Mouse (Mus musculus): Measurements from ENCODE around the gene Zbtb1. TPM values are rescaled to one million over a fixed set of nuclear protein-coding genes. Genes with fewer than 3 reads are reported as not detected.

The Zbtb1 gene
- polyA plus RNA-seq, 1 experiment: 15.2 TPM

- peak overlapping the region; percentile 81 for H3K27ac ChIP-seq (ENCODE audit: insufficient read depth, low read length)
These were observed 33.2 kb downstream of the Zbtb1 start for GRCm38 (mm10) chr12:76402991-76403885.

GRCm38 (mm10) chr12:76403886-76404537 is 33.9 kb downstream of the Zbtb1 start, which contains the start of gene Hspa2:
Hspa2 (plus strand) TSS chr12:76404176.
- peak within 1 kb of the TSS; percentile 81 for H3K27ac ChIP-seq (ENCODE audit: insufficient read depth, low read length)
- H3K4me3 ChIP-seq (ENCODE audit: insufficient read depth, low read length): peak within 1 kb of the TSS; percentile 52
- TF ChIP-seq POLR2A (IDR thresholded peaks at IDR 0.05; ENCODE audit: low read depth, low read length): peak; percentile 100
- TF ChIP-seq CTCF (IDR thresholded peaks at IDR 0.05; ENCODE audit: borderline replicate concordance, insufficient read depth, low read length): no peak
- peaks cover 2% of the 10 kb centered on the region; the same call in 1 of the 2 replicates for H3K4me1 ChIP-seq (ENCODE audit: control insufficient read depth, insufficient read depth, low read length)

More at GRCm38 (mm10) chr12:76402991-76403885, 33.2 kb downstream of the Zbtb1 start:
- H3K4me1 ChIP-seq (ENCODE audit: control insufficient read depth, insufficient read depth, low read length): peaks cover 4% of the 10 kb centered on the region
- no peak for TF ChIP-seq CTCF (IDR thresholded peaks at IDR 0.05; ENCODE audit: borderline replicate concordance, insufficient read depth, low read length)
- TF ChIP-seq POLR2A (IDR thresholded peaks at IDR 0.05; ENCODE audit: low read depth, low read length): no peak; the same call in none of the 2 replicates
- H3K4me3 ChIP-seq (ENCODE audit: insufficient read depth, low read length): peak overlapping the region; percentile 52

- Histone ChIP-seq H3K27ac (ENCODE audit: insufficient read depth, low read length) (no peak overlapping the region), H3K4me1 (ENCODE audit: control insufficient read depth, insufficient read depth, low read length) (peaks cover 2% of the 10 kb centered on the region; the same call in 1 of the 2 replicates), H3K4me3 (ENCODE audit: insufficient read depth, low read length) (peak overlapping the region; percentile 32)
- TF ChIP-seq POLR2A (IDR thresholded peaks at IDR 0.05; ENCODE audit: low read depth, low read length) (no peak), CTCF (IDR thresholded peaks at IDR 0.05; ENCODE audit: borderline replicate concordance, insufficient read depth, low read length) (no peak)
These were observed 34.7 kb downstream of the Zbtb1 start for GRCm38 (mm10) chr12:76404836-76405182.

DNA sequence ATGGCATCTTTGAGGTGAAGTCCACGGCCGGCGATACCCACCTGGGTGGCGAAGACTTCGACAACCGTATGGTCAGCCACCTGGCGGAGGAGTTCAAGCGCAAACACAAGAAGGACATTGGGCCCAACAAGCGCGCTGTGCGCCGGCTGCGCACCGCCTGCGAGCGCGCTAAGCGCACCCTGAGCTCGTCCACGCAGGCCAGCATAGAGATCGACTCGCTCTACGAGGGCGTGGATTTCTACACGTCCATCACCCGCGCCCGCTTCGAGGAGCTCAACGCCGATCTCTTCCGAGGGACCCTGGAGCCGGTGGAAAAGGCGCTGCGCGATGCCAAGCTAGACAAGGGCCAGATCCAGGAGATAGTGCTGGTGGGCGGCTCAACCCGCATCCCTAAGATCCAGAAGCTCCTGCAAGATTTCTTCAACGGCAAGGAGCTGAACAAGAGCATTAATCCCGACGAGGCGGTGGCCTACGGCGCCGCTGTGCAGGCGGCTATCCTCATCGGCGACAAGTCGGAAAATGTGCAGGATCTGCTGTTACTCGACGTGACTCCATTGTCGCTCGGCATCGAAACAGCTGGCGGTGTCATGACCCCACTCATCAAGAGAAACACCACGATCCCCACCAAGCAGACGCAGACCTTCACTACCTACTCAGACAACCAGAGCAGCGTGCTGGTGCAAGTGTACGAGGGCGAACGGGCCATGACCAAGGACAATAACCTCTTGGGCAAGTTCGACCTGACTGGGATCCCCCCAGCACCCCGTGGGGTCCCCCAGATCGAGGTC is 35.3 kb downstream of the Zbtb1 start:
- no peak overlapping the region for H3K4me3 ChIP-seq (ENCODE audit: insufficient read depth, low read length)
- no peak for TF ChIP-seq POLR2A (IDR thresholded peaks at IDR 0.05; ENCODE audit: low read depth, low read length)
- TF ChIP-seq CTCF (IDR thresholded peaks at IDR 0.05; ENCODE audit: borderline replicate concordance, insufficient read depth, low read length): no peak
- no peak overlapping the region for H3K27ac ChIP-seq (ENCODE audit: insufficient read depth, low read length)
- H3K4me1 ChIP-seq (ENCODE audit: control insufficient read depth, insufficient read depth, low read length): peaks cover 2% of the 10 kb centered on the region; the same call in 1 of the 2 replicates

- Histone ChIP-seq H3K4me3 (ENCODE audit: insufficient read depth, low read length) (peak overlapping the region; percentile 1; the same call in 1 of the 2 replicates), H3K27ac (ENCODE audit: insufficient read depth, low read length) (no peak overlapping the region), H3K4me1 (ENCODE audit: control insufficient read depth, insufficient read depth, low read length) (peaks cover 2% of the 10 kb centered on the region; the same call in 1 of the 2 replicates)
- TF ChIP-seq CTCF (IDR thresholded peaks at IDR 0.05; ENCODE audit: borderline replicate concordance, insufficient read depth, low read length) (no peak), POLR2A (IDR thresholded peaks at IDR 0.05; ENCODE audit: low read depth, low read length) (no peak)
These were observed 35.9 kb downstream of the Zbtb1 start for GRCm38 (mm10) chr12:76405971-76406370.

- H3K4me1 ChIP-seq (ENCODE audit: control insufficient read depth, insufficient read depth, low read length): peaks cover 2% of the 10 kb centered on the region; the same call in 1 of the 2 replicates
- no peak overlapping the region for H3K4me3 ChIP-seq (ENCODE audit: insufficient read depth, low read length)
- no peak for TF ChIP-seq POLR2A (IDR thresholded peaks at IDR 0.05; ENCODE audit: low read depth, low read length)
- TF ChIP-seq CTCF (IDR thresholded peaks at IDR 0.05; ENCODE audit: borderline replicate concordance, insufficient read depth, low read length): no peak
- no peak overlapping the region for H3K27ac ChIP-seq (ENCODE audit: insufficient read depth, low read length)
These were observed 37.1 kb downstream of the Zbtb1 start for GRCm38 (mm10) chr12:76407184-76407583.

GRCm38 (mm10) chr12:76409166-76409565 is 39.1 kb downstream of the Zbtb1 start:
- no peak for TF ChIP-seq CTCF (IDR thresholded peaks at IDR 0.05; ENCODE audit: borderline replicate concordance, insufficient read depth, low read length)
- no peak overlapping the region for H3K27ac ChIP-seq (ENCODE audit: insufficient read depth, low read length)
- H3K4me1 ChIP-seq (ENCODE audit: control insufficient read depth, insufficient read depth, low read length): no peaks in the 10 kb centered on the region
- H3K4me3 ChIP-seq (ENCODE audit: insufficient read depth, low read length): no peak overlapping the region

DNA sequence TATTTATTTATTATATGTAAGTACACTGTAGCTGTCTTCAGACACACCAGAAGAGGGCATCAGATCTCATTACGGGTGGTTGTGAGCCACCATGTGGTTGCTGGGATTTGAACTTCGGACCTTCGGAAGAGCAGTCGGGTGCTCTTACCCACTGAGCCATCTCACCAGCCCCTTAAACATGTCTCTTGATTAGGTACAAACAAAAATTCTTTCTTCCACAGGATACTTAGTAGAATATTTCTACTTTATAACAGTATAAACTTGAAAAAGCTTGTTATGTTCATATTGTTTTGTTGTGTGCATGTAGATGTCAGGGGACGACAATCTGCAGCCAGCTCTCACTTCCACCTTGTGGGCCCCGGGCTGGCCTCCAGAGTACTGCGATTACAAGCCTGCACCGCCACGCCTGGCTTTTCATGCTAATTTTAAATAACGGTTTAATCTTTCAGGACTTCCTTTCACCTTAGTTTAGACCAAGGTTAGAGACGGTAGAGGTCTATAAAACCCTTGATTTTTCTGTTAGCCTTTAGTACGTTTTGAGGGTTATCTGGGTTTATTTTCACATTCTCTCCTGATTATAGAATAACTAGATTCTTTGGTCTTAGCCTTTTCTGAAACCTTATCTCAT is 45.4 kb downstream of the Zbtb1 start:
- TF ChIP-seq POLR2A (IDR thresholded peaks at IDR 0.05; ENCODE audit: low read depth, low read length) (no peak), CTCF (IDR thresholded peaks at IDR 0.05; ENCODE audit: borderline replicate concordance, insufficient read depth, low read length) (no peak)

GRCm38 (mm10) chr12:76417433-76417854 is 47.4 kb downstream of the Zbtb1 start, which contains the start of gene Ppp1r36:
Ppp1r36 (plus strand) TSS chr12:76417538.
- Histone ChIP-seq H3K27ac (ENCODE audit: insufficient read depth, low read length) (no peak within 1 kb of the TSS), H3K4me1 (ENCODE audit: control insufficient read depth, insufficient read depth, low read length) (no peaks in the 10 kb centered on the region), H3K4me3 (ENCODE audit: insufficient read depth, low read length) (peak within 1 kb of the TSS; percentile 22)
- TF ChIP-seq POLR2A (IDR thresholded peaks at IDR 0.05; ENCODE audit: low read depth, low read length) (no peak), CTCF (IDR thresholded peaks at IDR 0.05; ENCODE audit: borderline replicate concordance, insufficient read depth, low read length) (no peak)

More for the DNA sequence above, 45.4 kb downstream of the Zbtb1 start:
- Histone ChIP-seq H3K4me1 (ENCODE audit: control insufficient read depth, insufficient read depth, low read length) (no peaks in the 10 kb centered on the region), H3K27ac (ENCODE audit: insufficient read depth, low read length) (no peak overlapping the region), H3K4me3 (ENCODE audit: insufficient read depth, low read length) (no peak overlapping the region)

All from embryonic fibroblast, embryonic 13.5 days (primary cell).